Mouse (Mus musculus) MEL (cell line): ENCODE measurements around the gene Nrxn3. TPM values are rescaled to one million over a fixed set of nuclear protein-coding genes. Genes with fewer than 3 reads are reported as not detected.

Source experiments
- DNase-seq: peaks from one replicate; pipeline ENCODE4 v3.0.0; 2011; ENCODE audit warnings: low read depth, low spot score
- H3K27ac ChIP-seq: 2 replicates; pipeline ENCODE4 v1.5.1; 2012; ENCODE audit warnings: low read depth, mild to moderate bottlenecking, control low read depth, low read length, moderate library complexity; ENCODE audit not compliant: control insufficient read depth
- H3K27me3 ChIP-seq, 2 experiments: fragments of 150-350 bp in 1 of 2; sonication (generic) in 1 of 2; 2 replicates each; pipeline ENCODE4 v1.6.1; 2012; ENCODE audit warnings: low read length in 2 of 2, mild to moderate bottlenecking in 2 of 2, improper control_type of control experiment in 1 of 2, moderate library complexity in 1 of 2; ENCODE audit not compliant: insufficient read depth in 2 of 2, control insufficient read depth in 1 of 2
- H3K36me3 ChIP-seq, 2 experiments: 2 replicates each; pipeline ENCODE4 v1.6.1; 2012 to 2014; ENCODE audit warnings: low read length in 2 of 2, improper control_type of control experiment in 1 of 2, inconsistent platforms in 1 of 2, mild to moderate bottlenecking in 1 of 2; ENCODE audit not compliant: insufficient read depth in 2 of 2, control insufficient read depth in 1 of 2
- H3K4me1 ChIP-seq, 2 experiments: fragments of 150-350 bp in 1 of 2; sonication (generic) in 1 of 2; 2 replicates each; pipeline ENCODE4 v1.6.1; 2012; ENCODE audit warnings: low read length in 2 of 2, improper control_type of control experiment in 1 of 2, mild to moderate bottlenecking in 1 of 2; ENCODE audit not compliant: insufficient read depth in 2 of 2, control insufficient read depth in 1 of 2
- H3K4me3 ChIP-seq, 2 experiments: fragments of 150-350 bp in 1 of 2; sonication (generic) in 1 of 2; 2 replicates each; pipeline ENCODE4 v1.5.1; 2012; ENCODE audit warnings: low read depth in 2 of 2, low read length in 2 of 2, mild to moderate bottlenecking in 2 of 2, moderate library complexity in 2 of 2, control low read depth in 1 of 2, improper control_type of control experiment in 1 of 2; ENCODE audit not compliant: control insufficient read depth in 1 of 2, insufficient read depth in 1 of 2
- H3K79me2 ChIP-seq: 2 replicates; pipeline ENCODE4 v1.6.1; 2012; ENCODE audit warnings: mild to moderate bottlenecking, low read length, moderate library complexity; ENCODE audit not compliant: control insufficient read depth, poor library complexity, insufficient read depth
- H3K9ac ChIP-seq: 2 replicates; pipeline ENCODE4 v1.6.1; 2012; ENCODE audit warnings: low read depth, mild to moderate bottlenecking, control low read depth, low read length, moderate library complexity; ENCODE audit not compliant: control insufficient read depth, poor library complexity, severe bottlenecking
- H3K9me3 ChIP-seq: fragments of 150-350 bp; sonication (generic); replicated peaks from 2 replicates; pipeline ENCODE4 v1.6.1; 2012; ENCODE audit warnings: mild to moderate bottlenecking, low read length, improper control_type of control experiment, moderate library complexity; ENCODE audit not compliant: insufficient read depth
- CHD1 ChIP-seq: IDR thresholded peaks from 2 replicates; pipeline ENCODE4 v1.6.1; 2012; ENCODE audit warnings: low read depth, mild to moderate bottlenecking, inconsistent platforms, low read length, improper control_type of control experiment
- CHD2 ChIP-seq: IDR thresholded peaks from 2 replicates; pipeline ENCODE4 v1.6.1; 2011; ENCODE audit warnings: low read length, improper control_type of control experiment
- CTCF ChIP-seq, 3 experiments: IDR thresholded peaks in 2 of 3; conservative IDR thresholded peaks in 1 of 3; 2 replicates each; pipeline ENCODE4 v1.5.1; 2011 to 2012; ENCODE audit warnings: low read length in 3 of 3, low read depth in 2 of 3, mild to moderate bottlenecking in 2 of 3, improper control_type of control experiment in 1 of 3, inconsistent platforms in 1 of 3, mixed read lengths in 1 of 3, moderate library complexity in 1 of 3; ENCODE audit not compliant: control insufficient read depth in 1 of 3, insufficient read depth in 1 of 3, poor library complexity in 1 of 3, severe bottlenecking in 1 of 3
- E2F4 ChIP-seq: IDR thresholded peaks from 2 replicates; pipeline ENCODE4 v1.6.1; 2011; ENCODE audit warnings: low read depth, low read length, improper control_type of control experiment, borderline replicate concordance
- EP300 ChIP-seq, 2 experiments: IDR thresholded peaks; 2 replicates each; pipeline ENCODE4 v1.6.1; 2011; ENCODE audit warnings: improper control_type of control experiment in 2 of 2, low read length in 2 of 2, low read depth in 1 of 2, mild to moderate bottlenecking in 1 of 2
- ETS1 ChIP-seq: IDR thresholded peaks from 2 replicates; pipeline ENCODE4 v1.6.1; 2012; ENCODE audit warnings: low read depth, mild to moderate bottlenecking, inconsistent platforms, low read length, improper control_type of control experiment, moderate library complexity
- GABPA ChIP-seq: IDR thresholded peaks from 2 replicates; pipeline ENCODE4 v1.6.1; 2012; ENCODE audit warnings: low read depth, mild to moderate bottlenecking, inconsistent platforms, low read length, improper control_type of control experiment, moderate library complexity
- HCFC1 ChIP-seq: IDR thresholded peaks from 2 replicates; pipeline ENCODE4 v1.6.1; 2012; ENCODE audit warnings: low read depth, mild to moderate bottlenecking, inconsistent platforms, low read length, improper control_type of control experiment, moderate library complexity
- JUND ChIP-seq: IDR thresholded peaks from 2 replicates; pipeline ENCODE4 v1.6.1; 2011; ENCODE audit warnings: low read depth, mild to moderate bottlenecking, improper control_type of control experiment, low read length
- KAT2A ChIP-seq: conservative IDR thresholded peaks from 2 replicates; pipeline ENCODE4 v1.6.1; 2012; ENCODE audit warnings: low read depth, low read length, improper control_type of control experiment, inconsistent platforms
- MEF2A ChIP-seq: IDR thresholded peaks from 2 replicates; pipeline ENCODE4 v1.6.1; 2014; ENCODE audit warnings: low read depth, mild to moderate bottlenecking, inconsistent platforms, low read length, improper control_type of control experiment; ENCODE audit not compliant: poor library complexity, insufficient replicate concordance, severe bottlenecking; ENCODE audit errors: extremely low read depth
- MYB ChIP-seq: IDR thresholded peaks from 2 replicates; pipeline ENCODE4 v1.6.1; 2011; ENCODE audit warnings: mild to moderate bottlenecking, low read depth, low read length, improper control_type of control experiment
- MYC ChIP-seq: IDR thresholded peaks from 2 replicates; pipeline ENCODE4 v1.6.1; 2011; ENCODE audit warnings: low read depth, mild to moderate bottlenecking, low read length, improper control_type of control experiment, moderate library complexity
- NELFE ChIP-seq: IDR thresholded peaks from 2 replicates; pipeline ENCODE4 v1.6.1; 2011; ENCODE audit warnings: low read depth, low read length, improper control_type of control experiment
- POLR2A ChIP-seq, 2 experiments: IDR thresholded peaks; 2 replicates each; pipeline ENCODE4 v1.6.1; 2011 to 2012; ENCODE audit warnings: low read length in 2 of 2, mild to moderate bottlenecking in 2 of 2, control low read depth in 1 of 2, improper control_type of control experiment in 1 of 2, low read depth in 1 of 2, moderate library complexity in 1 of 2; ENCODE audit not compliant: control insufficient read depth in 1 of 2, insufficient read depth in 1 of 2, poor library complexity in 1 of 2
- POLR2AphosphoS2 ChIP-seq: IDR thresholded peaks from 2 replicates; pipeline ENCODE4 v1.6.1; 2011; ENCODE audit warnings: low read length, improper control_type of control experiment
- POLR2AphosphoS5 ChIP-seq: IDR thresholded peaks from 2 replicates; pipeline ENCODE4 v1.6.1; 2012; ENCODE audit warnings: low read depth, borderline replicate concordance, mild to moderate bottlenecking, inconsistent platforms, low read length, moderate library complexity, mixed read lengths
- RCOR1 ChIP-seq: IDR thresholded peaks from 2 replicates; pipeline ENCODE4 v1.6.1; 2012; ENCODE audit warnings: low read depth, mild to moderate bottlenecking, inconsistent platforms, low read length, improper control_type of control experiment
- SIN3A ChIP-seq: IDR thresholded peaks from 2 replicates; pipeline ENCODE4 v1.6.1; 2012; ENCODE audit warnings: low read length, improper control_type of control experiment, inconsistent platforms
- SMC3 ChIP-seq: IDR thresholded peaks from 2 replicates; pipeline ENCODE4 v1.6.1; 2011; ENCODE audit warnings: low read depth, low read length, improper control_type of control experiment
- TCF12 ChIP-seq: IDR thresholded peaks from 2 replicates; pipeline ENCODE4 v1.6.1; 2014; ENCODE audit warnings: low read depth, mild to moderate bottlenecking, inconsistent platforms, low read length, improper control_type of control experiment, moderate library complexity
- UBTF ChIP-seq: IDR thresholded peaks from 2 replicates; pipeline ENCODE4 v1.6.1; 2012; ENCODE audit warnings: low read depth, mild to moderate bottlenecking, inconsistent platforms, low read length, improper control_type of control experiment, moderate library complexity, borderline replicate concordance; ENCODE audit not compliant: insufficient read depth
- USF1 ChIP-seq: IDR thresholded peaks from 2 replicates; pipeline ENCODE4 v1.6.1; 2014; ENCODE audit warnings: low read depth, mild to moderate bottlenecking, inconsistent platforms, low read length, improper control_type of control experiment, moderate library complexity
- ZMIZ1 ChIP-seq: IDR thresholded peaks from 2 replicates; pipeline ENCODE4 v1.6.1; 2012; ENCODE audit warnings: low read depth, mild to moderate bottlenecking, inconsistent platforms, low read length, improper control_type of control experiment, moderate library complexity
- ZNF384 ChIP-seq: IDR thresholded peaks from 2 replicates; pipeline ENCODE4 v1.6.1; 2012; ENCODE audit warnings: low read depth, mild to moderate bottlenecking, inconsistent platforms, low read length, improper control_type of control experiment
- polyA plus RNA-seq, 2 experiments: library from polyadenylated mRNA; stranded (reverse) in 1 of 2; unstranded in 1 of 2; fragments of >175 nt in 1 of 2; fragments of >200 nt in 1 of 2; gene quantifications; 2 replicates each; pipeline versions ENCODE4 v1.2.1 to v1.2.4; 2012; ENCODE audit warnings: low replicate concordance in 2 of 2, low read depth in 1 of 2; ENCODE audit not compliant: insufficient read length in 2 of 2, insufficient read depth in 1 of 2, missing spikeins in 1 of 2
- total RNA-seq: library from RNA; depleted of rRNA; stranded (reverse); fragments of 300-350 nt; gene quantifications from 2 replicates; pipeline ENCODE4 v1.2.3, GENCODE M21; 2012

Gene Nrxn3
- total and polyA plus RNA-seq, 3 experiments = not detected

DNA sequence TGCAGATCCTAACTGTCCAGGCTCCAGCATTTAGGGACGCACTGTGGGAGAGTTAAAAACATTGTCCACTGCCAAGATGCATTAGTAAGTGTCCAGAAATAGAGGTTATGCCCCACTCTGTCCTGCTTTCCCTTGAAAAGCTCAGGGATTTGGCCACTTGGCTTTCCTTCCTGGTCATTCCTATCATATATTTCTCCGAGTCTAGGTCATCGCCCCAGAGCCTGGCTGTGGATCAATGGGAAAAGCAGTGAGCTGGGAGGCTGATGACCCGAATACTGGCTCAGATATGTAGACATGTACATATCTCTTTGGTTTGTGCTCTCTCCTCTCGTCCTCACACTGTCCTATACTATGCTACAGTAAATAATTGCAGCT, 96.6 kb downstream of the Nrxn3 start:
- H3K27me3 ChIP-seq = no peaks in the 10 kb centered on the region
- TF ChIP-seq CHD1 = no peak
- no peak for TF ChIP-seq HCFC1

DNA sequence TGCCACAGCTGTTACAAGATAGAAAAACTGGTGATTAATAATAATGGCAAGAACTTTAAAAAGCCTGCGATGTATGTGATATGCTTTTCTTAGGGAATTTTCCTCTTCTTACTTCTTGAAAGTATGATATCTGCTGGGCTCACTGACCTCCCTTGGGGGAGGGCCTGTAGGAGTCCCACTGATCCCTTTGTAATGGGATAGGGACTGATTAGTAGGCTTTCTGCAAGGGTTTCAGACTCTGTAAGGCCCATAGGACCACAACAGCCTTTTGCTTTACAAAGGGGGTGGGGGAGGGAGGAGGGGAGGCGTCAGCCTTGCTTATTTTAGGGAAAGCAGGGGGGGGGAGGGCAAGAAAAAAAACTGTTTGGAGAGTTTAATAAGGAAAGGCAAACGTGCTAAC, 97.5 kb downstream of the Nrxn3 start:
- Histone ChIP-seq H3K27me3 (no peaks in the 10 kb centered on the region), H3K36me3 (no peaks in the 10 kb centered on the region), H3K9ac (no peak overlapping the region), H3K79me2 (no peaks in the 10 kb centered on the region), H3K4me1 (no peaks in the 10 kb centered on the region), H3K9me3 (no peaks in the 10 kb centered on the region), H3K27ac (no peak overlapping the region), H3K4me3 (no peak overlapping the region)
- TF ChIP-seq EP300 (IDR thresholded peaks at IDR 0.05; ENCODE audit: low read depth in 1 of 2, low read length in 2 of 2) (no peak), TCF12 (no peak), CHD1 (no peak), SMC3 (no peak), KAT2A (no peak), POLR2A (IDR thresholded peaks at IDR 0.05; ENCODE audit: control insufficient read depth in 1 of 2, insufficient read depth in 1 of 2, low read depth in 1 of 2, low read length in 2 of 2, poor library complexity in 1 of 2) (no peak), RCOR1 (no peak), CHD2 (no peak), E2F4 (no peak), GABPA (no peak)
- DNase-seq = no peak

More for the DNA sequence above, 96.6 kb downstream of the Nrxn3 start:
- Histone ChIP-seq H3K4me1 (no peaks in the 10 kb centered on the region), H3K9me3 (no peaks in the 10 kb centered on the region), H3K4me3 (no peak overlapping the region), H3K79me2 (no peaks in the 10 kb centered on the region), H3K36me3 (no peaks in the 10 kb centered on the region), H3K9ac (no peak overlapping the region), H3K27ac (no peak overlapping the region)
- no peak for DNase-seq

- H3K79me2 ChIP-seq = no peaks in the 10 kb centered on the region
- no peaks in the 10 kb centered on the region for H3K4me1 ChIP-seq
- no peak overlapping the region for H3K27ac ChIP-seq
- H3K9ac ChIP-seq = no peak overlapping the region
- TF ChIP-seq USF1 (no peak), SIN3A (no peak), NELFE (no peak), CTCF (IDR thresholded peaks at IDR 0.05 in 2 of 3, conservative IDR thresholded peaks at IDR 0.05 in 1 of 3; ENCODE audit: control insufficient read depth in 1 of 3, insufficient read depth in 1 of 3, low read depth in 2 of 3, low read length in 3 of 3, poor library complexity in 1 of 3, severe bottlenecking in 1 of 3) (no peak), POLR2AphosphoS5 (no peak), ZNF384 (no peak), POLR2AphosphoS2 (no peak), MYB (no peak), JUND (no peak), MYC (no peak), MEF2A (no peak), CHD2 (no peak), ETS1 (no peak), UBTF (no peak), CHD1 (no peak), ZMIZ1 (no peak)
- no peaks in the 10 kb centered on the region for H3K36me3 ChIP-seq
- H3K4me3 ChIP-seq = no peak overlapping the region
- no peak for DNase-seq
- H3K9me3 ChIP-seq = no peaks in the 10 kb centered on the region
- no peaks in the 10 kb centered on the region for H3K27me3 ChIP-seq
These were observed 108.2 kb downstream of the Nrxn3 start for GRCm38 (mm10) chr12:88830851-88831250.
